Comparison of ENCODE assay signal across 15 mouse cellular contexts in the genomic region with DNA sequence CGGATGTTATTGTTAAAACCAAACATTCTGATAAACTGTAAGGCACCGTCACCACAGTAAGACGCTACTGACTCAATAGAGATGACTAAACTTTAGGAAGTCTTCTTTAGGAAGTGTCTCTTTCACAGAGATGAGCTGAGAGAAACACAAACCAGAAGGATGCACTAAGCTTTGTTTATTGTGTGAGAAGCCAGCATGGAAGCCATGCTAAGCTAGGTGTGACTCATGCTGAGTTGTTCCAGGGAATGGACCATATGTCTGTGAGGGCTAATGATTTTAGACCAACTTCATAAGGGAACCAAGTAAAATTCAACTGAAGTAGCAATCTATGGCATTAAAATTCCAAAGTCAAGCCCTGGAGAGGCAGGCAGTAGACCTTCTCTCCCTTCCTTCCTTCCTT.
DNase-seq lines count a peak whose midpoint lies in the region.
"Had no signal": no experiment of that assay in that cellular context is flagged by ENCODE, and none has a peak within 500 bp of the region (broad histone marks: within the 10 kb centered on the region; RNA-seq: fewer than 3 reads in every experiment).

No protein-coding gene starts in this region.

- DNase-seq in layer of hippocampus, adult 9-11 months = peak; percentile 1
- no peak for DNase-seq in layer of hippocampus, adult 11-12 months (ENCODE audit: low spot score)
- peak; percentile 59 for DNase-seq in 3T3-L1 (ENCODE audit: low read depth, low spot score)
- peak; percentile 23 for DNase-seq in NIH3T3 (ENCODE audit: low read depth)
- no peak for DNase-seq in lung, postnatal 4 days
- no peak for DNase-seq in cerebellum, postnatal 25 days
- DNase-seq: cerebellum, adult 11 months; cerebellum, adult 2 months; cerebellum, adult 9-11 months; cerebellum, postnatal 36 days; embryo, embryonic 11 days; gastrocnemius, postnatal 25 days; heart, adult 18-20 months; heart, postnatal 10 days; heart, postnatal 36 days had no signal

Comparison
In these comparisons a context has a peak if more than half of its experiments do, and no peak if none do; other contexts are left out.
1. DNase-seq: peak in layer of hippocampus, adult 9-11 months (single experiment), 3T3-L1 (single experiment) and NIH3T3 (single experiment); none in layer of hippocampus, adult 11-12 months (single experiment), lung, postnatal 4 days (0 of 2) and cerebellum, postnatal 25 days (0 of 2).